Mouse (Mus musculus) myocyte (in vitro differentiated cells): ENCODE results near the gene Glod5.

Experiments
- MAX ChIP-seq: IDR thresholded peaks from one replicate; pipeline ENCODE4 v1.6.1; 2011; ENCODE audit warnings: low read depth, mild to moderate bottlenecking, control low read depth
- MYOD1 ChIP-seq, 3 experiments: IDR thresholded peaks; one replicate each; pipeline ENCODE4 v1.6.1; 2011; ENCODE audit warnings: control low read depth in 2 of 3, low read depth in 2 of 3, mild to moderate bottlenecking in 2 of 3, moderate library complexity in 1 of 3; ENCODE audit not compliant: insufficient read length in 2 of 3, control insufficient read depth in 1 of 3
- MYOG ChIP-seq, 3 experiments: IDR thresholded peaks; one replicate each; pipeline ENCODE4 v1.6.1; 2011; ENCODE audit warnings: control low read depth in 2 of 3, low read depth in 2 of 3, mild to moderate bottlenecking in 2 of 3; ENCODE audit not compliant: insufficient read length in 2 of 3, control insufficient read depth in 1 of 3, insufficient read depth in 1 of 3
- POLR2A ChIP-seq: IDR thresholded peaks from one replicate; pipeline ENCODE4 v1.6.1; 2011; ENCODE audit warnings: low read depth, mild to moderate bottlenecking, control low read depth, moderate library complexity; ENCODE audit not compliant: insufficient read length
- POLR2AphosphoS2 ChIP-seq: IDR thresholded peaks from one replicate; pipeline ENCODE4 v1.6.1; 2011; ENCODE audit warnings: low read depth, control low read depth; ENCODE audit not compliant: insufficient read length
- REST ChIP-seq: IDR thresholded peaks from one replicate; pipeline ENCODE4 v1.6.1; 2011; ENCODE audit warnings: mild to moderate bottlenecking, control low read depth, moderate library complexity; ENCODE audit not compliant: insufficient read depth, insufficient read length
- USF1 ChIP-seq: IDR thresholded peaks from one replicate; pipeline ENCODE4 v1.6.1; 2011; ENCODE audit warnings: low read depth, mild to moderate bottlenecking, control low read depth, moderate library complexity

DNA sequence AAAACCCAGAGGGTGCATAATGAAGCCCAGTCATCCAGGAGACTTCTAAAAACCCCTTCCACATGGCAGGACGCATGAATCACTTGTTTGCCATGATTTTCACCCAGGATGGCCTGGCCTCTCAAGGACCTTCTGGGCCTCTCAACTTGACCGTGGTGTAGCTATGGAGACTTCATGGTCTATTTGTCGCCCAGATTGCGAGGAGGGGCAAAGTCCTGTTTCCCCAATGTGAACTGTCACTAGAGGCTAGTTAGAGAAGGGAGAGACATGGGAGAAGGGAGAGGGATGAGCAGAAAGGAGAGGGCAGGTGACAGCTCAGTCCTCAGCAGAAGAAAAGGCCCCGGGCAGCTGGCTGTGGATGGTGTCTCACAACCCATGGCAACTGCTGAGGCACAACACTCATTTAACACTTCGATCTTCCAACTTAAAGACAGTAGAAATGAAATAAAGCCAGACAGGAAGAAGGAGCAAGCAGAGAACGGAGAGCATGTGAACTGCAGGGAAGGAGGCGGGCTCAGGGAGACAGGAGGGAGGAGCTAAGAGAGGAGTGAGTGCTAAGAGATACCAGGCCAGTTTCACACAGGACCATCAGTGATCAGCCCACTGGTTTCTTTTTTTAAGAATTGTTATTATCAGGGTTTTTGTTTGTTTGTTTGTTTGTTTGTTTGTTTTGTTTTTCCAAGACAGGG lies 25.8 kb downstream of the Glod5 start:
- TF ChIP-seq POLR2A (no peak), REST (no peak), USF1 (no peak), POLR2AphosphoS2 (no peak), MAX (no peak), MYOD1 (IDR thresholded peaks at IDR 0.05; ENCODE audit: control insufficient read depth in 1 of 3, insufficient read length in 2 of 3, low read depth in 2 of 3) (no peak), MYOG (IDR thresholded peaks at IDR 0.05; ENCODE audit: control insufficient read depth in 1 of 3, insufficient read depth in 1 of 3, insufficient read length in 2 of 3, low read depth in 2 of 3) (no peak)
